Mouse (Mus musculus): ENCODE results near the gene Vps13d.
"Not testable (repeated sequence)": the region's sequence is repeated elsewhere in the genome, so short reads cannot be mapped to it uniquely, and the experiment has no call there.

The Vps13d gene

GRCm38 (mm10) chr4:145211076-145211475 lies 16.3 kb upstream of the Vps13d start:
- no peak for DNase-seq (ENCODE audit: low spot score)

- DNase-seq (ENCODE audit: low spot score): no peak
Measured at GRCm38 (mm10) chr4:145210564-145210963, 15.8 kb upstream of the Vps13d start.

DNA sequence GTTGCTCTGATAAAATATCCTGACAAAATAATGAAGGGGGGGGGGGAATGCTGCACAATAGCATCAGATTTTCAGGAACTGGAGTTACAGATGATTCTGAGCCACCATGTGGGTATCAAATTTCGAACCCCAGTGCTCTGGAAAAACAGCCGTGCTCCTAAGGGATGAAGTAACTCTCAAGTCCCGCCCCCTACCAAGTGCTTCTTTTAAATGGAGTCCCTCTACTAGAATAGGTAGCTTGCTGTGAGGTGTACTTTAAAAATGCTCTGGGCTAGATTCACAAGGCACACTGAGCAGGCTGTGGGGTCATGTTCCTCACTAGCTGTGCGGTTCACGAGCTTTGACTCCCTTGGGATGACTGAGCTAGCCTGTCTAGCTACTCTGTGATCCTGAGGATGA lies 14.9 kb upstream of the Vps13d start:
- no peak for DNase-seq (ENCODE audit: low spot score)

- no peak for DNase-seq (ENCODE audit: low spot score)
Measured at GRCm38 (mm10) chr4:145209076-145209689, 14.4 kb upstream of the Vps13d start.

DNA sequence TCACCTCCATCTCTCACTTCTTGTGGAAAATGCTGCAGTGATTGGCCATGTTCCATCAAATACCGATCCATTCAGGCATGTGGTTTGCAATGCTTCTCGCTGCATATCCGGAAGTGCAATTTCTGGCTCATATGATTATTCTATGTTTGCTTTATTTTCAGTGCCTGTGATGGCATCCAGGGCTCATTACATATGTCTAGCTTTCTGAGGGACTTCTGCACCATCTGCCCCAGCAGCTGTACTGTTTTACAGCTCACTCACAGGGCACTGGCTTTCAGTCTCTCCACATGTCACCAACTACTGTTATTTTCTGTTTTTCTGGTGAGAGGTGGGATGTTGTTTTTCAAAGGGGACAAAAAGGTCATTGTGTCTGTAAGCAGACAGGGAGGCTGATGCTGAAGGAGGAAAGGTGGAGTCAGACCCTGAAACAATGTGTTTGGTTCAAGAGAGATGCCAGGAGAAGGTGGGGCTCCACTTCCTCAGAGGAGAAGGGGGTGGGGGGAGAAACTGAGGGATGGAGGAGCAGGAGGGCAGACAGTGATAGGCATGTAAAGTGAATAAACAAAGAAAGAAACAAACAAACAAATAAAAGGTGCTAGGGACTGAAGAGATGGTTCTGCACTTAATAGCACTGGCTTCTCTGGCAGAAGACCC lies 13.0 kb upstream of the Vps13d start:
- peak; percentile 39 for DNase-seq (ENCODE audit: low spot score)

DNA sequence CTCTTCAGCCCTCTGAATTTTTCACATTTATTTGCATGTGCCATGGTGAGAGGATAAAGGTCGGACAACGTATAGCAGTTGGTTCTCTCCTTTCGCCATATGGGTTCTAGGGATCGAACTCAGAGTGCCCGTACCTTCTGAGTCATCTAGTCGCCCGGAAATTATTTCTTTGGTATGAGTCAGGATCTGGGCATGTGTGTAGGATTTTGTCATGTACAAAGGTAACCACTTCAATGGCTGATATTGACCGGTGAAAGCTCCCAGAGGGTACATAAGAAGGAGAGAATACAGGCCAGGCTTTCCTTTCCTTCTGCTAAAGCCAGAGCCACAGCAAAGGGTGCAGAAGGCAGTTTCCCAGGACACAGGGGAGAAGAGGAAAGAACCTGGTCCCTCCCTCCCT lies 10.0 kb upstream of the Vps13d start:
- no peak for DNase-seq (ENCODE audit: low spot score)

- no peak for DNase-seq (ENCODE audit: low spot score)
Measured at GRCm38 (mm10) chr4:145203305-145203704, 8.5 kb upstream of the Vps13d start.

DNA sequence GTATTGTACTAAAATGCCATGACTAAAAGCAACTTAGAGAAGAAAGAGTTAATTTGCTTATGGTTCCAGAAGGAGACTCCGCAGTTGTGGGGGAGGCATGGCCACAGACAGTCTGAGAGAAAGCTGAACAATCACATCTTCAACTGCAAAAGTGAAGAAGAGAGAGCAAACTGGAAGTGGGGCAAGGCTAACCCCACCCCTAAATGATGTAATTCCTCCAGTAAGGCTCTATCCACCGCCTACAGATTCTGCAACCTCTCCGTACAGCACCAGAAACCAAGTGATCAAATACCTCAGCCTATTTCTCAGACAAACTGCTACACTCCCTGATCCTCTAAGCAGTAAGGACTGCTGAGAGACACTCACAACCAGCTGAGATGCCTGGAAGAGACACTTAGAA lies 6.6 kb upstream of the Vps13d start:
- DNase-seq (ENCODE audit: low spot score): no peak

- DNase-seq (ENCODE audit: low spot score): peak; percentile 35
Measured at GRCm38 (mm10) chr4:145199982-145200699, 5.3 kb upstream of the Vps13d start.

GRCm38 (mm10) chr4:145196586-145196985 lies 1.8 kb upstream of the Vps13d start:
- DNase-seq (ENCODE audit: low spot score): no peak

DNA sequence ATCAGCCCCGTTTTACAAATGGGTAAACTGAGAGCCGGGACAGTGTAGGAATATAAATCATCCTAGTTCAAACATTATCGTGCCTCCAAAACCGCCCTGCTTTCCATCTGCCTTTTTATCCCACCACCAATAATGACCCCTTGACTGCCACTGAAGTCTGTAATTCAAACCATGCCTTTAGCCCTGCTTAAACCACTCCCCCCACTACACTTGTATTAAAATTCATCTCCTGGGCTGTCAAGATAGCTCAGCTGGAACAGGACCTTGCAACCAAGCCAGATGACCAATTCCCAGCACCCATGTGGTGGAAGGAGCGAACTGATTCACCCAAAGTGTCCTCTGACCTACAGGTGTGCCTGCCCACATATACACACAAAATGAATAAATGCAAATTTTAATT lies 367 bp upstream of the Vps13d start:
- no peak for DNase-seq (ENCODE audit: low spot score)

GRCm38 (mm10) chr4:145193991-145194511 lies 754 bp downstream of the Vps13d start:
- no peak for DNase-seq (ENCODE audit: low spot score)

DNA sequence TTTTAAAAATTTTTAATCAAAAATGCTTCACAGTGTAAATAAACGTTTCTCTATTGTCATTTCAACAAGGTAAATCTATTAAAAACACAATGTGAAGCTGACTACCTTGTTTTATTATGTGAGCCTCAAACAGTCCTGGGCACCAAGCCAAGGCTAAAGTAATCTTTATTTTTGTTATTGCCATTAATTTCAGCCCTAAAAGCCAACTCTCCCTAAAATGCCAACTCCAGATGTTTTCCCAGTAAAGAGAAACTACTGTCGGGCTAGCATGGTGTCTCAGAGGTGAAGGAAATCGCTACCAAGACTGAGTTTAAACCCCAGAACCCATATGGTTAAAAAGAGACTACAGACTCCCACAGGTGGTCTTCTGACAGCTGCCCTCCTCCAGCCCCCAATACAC lies 1.4 kb downstream of the Vps13d start:
- no peak for DNase-seq (ENCODE audit: low spot score)

- no peak for DNase-seq (ENCODE audit: low spot score)
Measured at GRCm38 (mm10) chr4:145192686-145193085, 2.1 kb downstream of the Vps13d start.

GRCm38 (mm10) chr4:145188561-145188960 lies 6.2 kb downstream of the Vps13d start:
- DNase-seq (ENCODE audit: low spot score): no peak

DNA sequence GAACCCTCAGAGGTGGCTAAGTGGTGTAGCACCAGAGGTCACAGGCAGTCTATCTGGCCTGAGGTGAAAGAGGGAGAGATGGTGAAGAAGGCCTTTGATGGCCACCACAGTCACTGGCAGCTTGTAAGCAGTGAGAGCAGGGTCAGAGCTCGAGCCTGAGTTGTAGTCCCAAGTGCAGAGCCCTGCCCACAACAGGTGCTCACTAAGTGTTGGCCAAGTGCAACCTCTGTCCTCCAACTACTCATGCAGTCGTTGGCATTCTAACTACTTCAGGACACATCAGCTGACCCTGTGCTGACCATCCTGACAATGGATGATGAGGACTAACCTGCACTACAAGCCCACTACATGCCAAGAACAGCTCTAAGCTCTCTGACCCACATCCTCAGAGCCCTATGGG lies 7.2 kb downstream of the Vps13d start:
- no peak for DNase-seq (ENCODE audit: low spot score)

GRCm38 (mm10) chr4:145178918-145179549 lies 15.8 kb downstream of the Vps13d start:
- DNase-seq (ENCODE audit: low spot score): no peak

DNA sequence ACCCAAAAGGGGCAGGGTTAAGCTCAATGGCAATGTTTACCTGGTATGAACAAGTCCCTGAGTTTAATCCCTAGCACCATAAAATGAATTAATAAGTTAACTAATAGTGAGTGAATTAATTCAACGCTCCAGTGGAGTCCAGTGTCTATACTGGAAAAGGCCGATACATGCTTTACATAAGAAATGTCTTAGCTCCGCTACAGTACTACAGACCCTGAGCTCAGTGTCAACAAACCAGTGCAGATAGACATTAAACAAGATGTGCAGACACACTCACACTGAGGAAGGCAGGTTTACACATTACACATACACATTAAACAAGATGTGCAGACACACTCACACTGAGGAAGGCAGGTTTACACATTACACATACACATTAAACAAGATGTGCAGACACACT lies 29.3 kb downstream of the Vps13d start:
- DNase-seq (ENCODE audit: low spot score): not testable (repeated sequence)

GRCm38 (mm10) chr4:145164111-145164510 lies 30.7 kb downstream of the Vps13d start:
- DNase-seq (ENCODE audit: low spot score): no peak

DNA sequence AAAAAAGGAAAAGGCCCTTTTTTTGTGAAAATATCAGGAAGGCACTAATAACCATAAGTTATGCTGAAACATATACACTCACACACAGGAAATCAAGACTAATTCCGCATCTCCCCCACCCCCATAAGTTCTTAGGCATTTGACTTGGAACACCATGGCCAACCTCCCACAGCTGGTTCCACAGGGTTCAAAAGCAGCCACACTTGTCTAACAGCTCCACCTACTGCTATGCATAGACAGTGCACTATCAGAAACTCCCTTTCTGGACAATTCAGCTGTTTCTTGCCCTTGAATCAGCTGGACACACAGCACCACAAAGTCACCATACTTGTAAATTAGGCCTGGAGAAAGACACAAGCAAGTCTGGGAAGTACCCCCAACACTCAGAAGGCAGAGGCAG lies 33.6 kb downstream of the Vps13d start:
- no peak for DNase-seq (ENCODE audit: low spot score)

- peak; percentile 26 for DNase-seq (ENCODE audit: low spot score)
Measured at GRCm38 (mm10) chr4:145155956-145156355, 38.8 kb downstream of the Vps13d start.

DNA sequence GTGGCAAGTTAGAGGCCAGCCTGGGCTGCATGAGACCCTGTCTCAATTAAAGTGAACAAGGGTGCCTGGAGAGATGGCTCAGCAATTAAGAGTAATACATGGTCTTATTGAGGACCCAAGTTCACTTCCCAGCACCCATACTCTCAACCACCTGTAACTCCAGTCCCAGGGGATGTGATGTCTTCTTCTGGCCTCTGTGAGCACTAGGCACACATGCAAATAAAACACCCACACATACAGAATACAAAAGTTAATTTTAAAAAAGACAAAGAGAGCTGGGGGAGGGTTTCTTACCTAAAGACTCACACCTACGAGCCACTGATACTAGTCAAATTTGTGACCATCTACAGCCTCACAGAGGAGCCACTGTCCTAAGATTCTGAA lies 43.7 kb downstream of the Vps13d start:
- DNase-seq (ENCODE audit: low spot score): no peak
